In genomic region chr4:133583690-133584058, GRCm38 (mm10) we compare ENCODE assay signal across 9 mouse cellular contexts. TPM values are rescaled to one million over a fixed set of nuclear protein-coding genes. Genes with fewer than 3 reads are reported as not detected.
DNase-seq lines count a peak whose midpoint lies in the region; ATAC-seq and TF ChIP-seq lines count a peak whose summit lies in the region.
"Had no signal": no experiment of that assay in that cellular context is flagged by ENCODE, and none has a peak within 500 bp of the region (broad histone marks: within the 10 kb centered on the region; RNA-seq: fewer than 3 reads in every experiment).

No protein-coding gene starts in this region.

- WGBS in liver, embryonic 12.5 days (ENCODE audit: insufficient replicate concordance): 53% methylated on average over 6 of the region's 6 CpGs

- H3K27me3 ChIP-seq in liver, embryonic 12.5 days (replicated peaks): no peaks in the 10 kb centered on the region

- H3K9ac ChIP-seq in liver, embryonic 12.5 days: peak overlapping the region; percentile 85

- H3K27ac ChIP-seq in gastrocnemius, adult 2 months: peak overlapping the region; percentile 93
- peak overlapping the region; percentile 89 for H3K27ac ChIP-seq in liver, embryonic 12.5 days

- ATAC-seq in liver, embryonic 12.5 days: peak; percentile 48

- peak overlapping the region; percentile 98 for H3K4me2 ChIP-seq in liver, embryonic 12.5 days

- no peaks in the 10 kb centered on the region for H3K9me3 ChIP-seq in liver, embryonic 12.5 days (replicated peaks)

- intact Hi-C loops in gastrocnemius, adult 2 months (cut with DNase I): no loop called here

- H3K4me1 ChIP-seq in liver, embryonic 12.5 days: peaks cover 24% of the 10 kb centered on the region

- peaks cover 73% of the 10 kb centered on the region for H3K36me3 ChIP-seq in liver, embryonic 12.5 days

- no peak for DNase-seq in gastrocnemius, adult 2 months
- DNase-seq in gastrocnemius, postnatal 25 days: no peak
- DNase-seq in urinary bladder, postnatal 25 days (ENCODE audit: low spot score): peak; percentile 13
- DNase-seq in urinary bladder, postnatal 14 days (ENCODE audit: low spot score): no peak
- DNase-seq in adipocyte (ENCODE audit: low spot score): no peak
- no peak for DNase-seq in thymus, postnatal 0 days (ENCODE audit: low spot score)
- DNase-seq in adrenal gland, postnatal 10 days: no peak

- H3K4me3 ChIP-seq in gastrocnemius, adult 2 months: peak overlapping the region; percentile 98
- peak overlapping the region; percentile 94 for H3K4me3 ChIP-seq in liver, embryonic 12.5 days

- TF ChIP-seq CTCF in gastrocnemius, adult 2 months (IDR thresholded peaks at IDR 0.05): no peak

RNA-seq across cellular contexts. Expression of gene Gpn2, which starts 0.5 kb away (rescaled TPM):
- 1 to 10 TPM; 4.9 to 6.3 TPM for total RNA-seq in gastrocnemius, adult 2 months (2021)
- total RNA-seq in gastrocnemius, postnatal 25 days (2021): 1 to 10 TPM; 4.6 to 4.9 TPM
- 15.2 and 16.2 TPM in 2 replicates for polyA plus RNA-seq in liver, embryonic 12.5 days (2016; fragmentation: Nextera tagmentation; extraction: Ambion mirVana)
- polyA plus RNA-seq in thymus, postnatal 0 days (2015; fragmentation: Nextera tagmentation; extraction: Ambion mirVana): 23.4 and 25.9 TPM in 2 replicates
- total RNA-seq in adrenal gland, postnatal 10 days (2021): 10 to 100 TPM; 12.9 to 13.3 TPM

RNA-seq across cellular contexts. Expression of gene Gpatch3, which starts 9.1 kb away (rescaled TPM):
- 1 to 10 TPM; 3.0 to 3.2 TPM for total RNA-seq in gastrocnemius, adult 2 months (2021)
- total RNA-seq in gastrocnemius, postnatal 25 days (2021): 1 to 10 TPM; 2.1 to 3.6 TPM
- polyA plus RNA-seq in liver, embryonic 12.5 days (2016; fragmentation: Nextera tagmentation; extraction: Ambion mirVana): 7.8 and 8.9 TPM in 2 replicates
- 8.3 and 8.9 TPM in 2 replicates for polyA plus RNA-seq in thymus, postnatal 0 days (2015; fragmentation: Nextera tagmentation; extraction: Ambion mirVana)
- total RNA-seq in adrenal gland, postnatal 10 days (2021): 1 to 10 TPM; 5.7 to 8.1 TPM

RNA-seq across cellular contexts. Expression of gene Sfn, which starts 18.3 kb away (rescaled TPM):
- 1 to 10 TPM; 1.1 to 1.5 TPM for total RNA-seq in gastrocnemius, adult 2 months (2021)
- total RNA-seq in gastrocnemius, postnatal 25 days (2021): 1 to 10 TPM; 1.1 to 1.2 TPM
- polyA plus RNA-seq in liver, embryonic 12.5 days (2016; fragmentation: Nextera tagmentation; extraction: Ambion mirVana): 0.21 and 0.81 TPM in 2 replicates
- polyA plus RNA-seq in thymus, postnatal 0 days (2015; fragmentation: Nextera tagmentation; extraction: Ambion mirVana): 60.3 and 66.3 TPM in 2 replicates
- 1 to 10 TPM; 2.2 to 3.8 TPM for total RNA-seq in adrenal gland, postnatal 10 days (2021)

RNA-seq across cellular contexts. Expression of gene Nr0b2, which starts 30.5 kb away (rescaled TPM):
- not detected for total RNA-seq in gastrocnemius, adult 2 months (2021)
- total RNA-seq in gastrocnemius, postnatal 25 days (2021): not detected
- 0.56 and 0.77 TPM in 2 replicates for polyA plus RNA-seq in liver, embryonic 12.5 days (2016; fragmentation: Nextera tagmentation; extraction: Ambion mirVana)
- 0.33 and 0.37 TPM in 2 replicates for polyA plus RNA-seq in thymus, postnatal 0 days (2015; fragmentation: Nextera tagmentation; extraction: Ambion mirVana)
- total RNA-seq in adrenal gland, postnatal 10 days (2021): 10 to 100 TPM; 18.0 to 19.3 TPM
- polyA plus RNA-seq: gonadal fat pad, adult 2 months had no signal

RNA-seq across cellular contexts. Expression of gene Nudc, which starts 37.9 kb away (rescaled TPM):
- total RNA-seq in gastrocnemius, adult 2 months (2021): 10 to 100 TPM; 45.6 to 53.5 TPM
- 10 to 100 TPM; 40.3 to 44.7 TPM for total RNA-seq in gastrocnemius, postnatal 25 days (2021)
- polyA plus RNA-seq in liver, embryonic 12.5 days (2016; fragmentation: Nextera tagmentation; extraction: Ambion mirVana): 285 and 299 TPM in 2 replicates
- polyA plus RNA-seq in thymus, postnatal 0 days (2015; fragmentation: Nextera tagmentation; extraction: Ambion mirVana): 257 and 261 TPM in 2 replicates
- total RNA-seq in adrenal gland, postnatal 10 days (2021): 100 to 1,000 TPM in 1 of 2 experiments, 10 to 100 TPM in 1; 95.6 to 102 TPM
